Mouse (Mus musculus) olfactory bulb, adult 2 months (tissue): ENCODE data around the gene Apeh.

Source experiments
- CTCF ChIP-seq: fragments of 200-500 bp; IDR thresholded peaks from 2 replicates; pipeline ENCODE4 v1.5.1; 2012; ENCODE audit warnings: low read depth, mild to moderate bottlenecking, low read length, moderate library complexity; ENCODE audit not compliant: insufficient read depth
- POLR2A ChIP-seq: fragments of 200-500 bp; IDR thresholded peaks from 2 replicates; pipeline ENCODE4 v1.6.1; 2012; ENCODE audit warnings: mild to moderate bottlenecking, low read depth, low read length, moderate library complexity; ENCODE audit not compliant: insufficient read depth

GRCm38 (mm10) chr9:108137523-108137922 is 43.1 kb upstream of the Apeh start:
- no peak for TF ChIP-seq CTCF
- TF ChIP-seq POLR2A, result no peak
